Comparison of ENCODE assay signal across 23 mouse cellular contexts in the genomic region with DNA sequence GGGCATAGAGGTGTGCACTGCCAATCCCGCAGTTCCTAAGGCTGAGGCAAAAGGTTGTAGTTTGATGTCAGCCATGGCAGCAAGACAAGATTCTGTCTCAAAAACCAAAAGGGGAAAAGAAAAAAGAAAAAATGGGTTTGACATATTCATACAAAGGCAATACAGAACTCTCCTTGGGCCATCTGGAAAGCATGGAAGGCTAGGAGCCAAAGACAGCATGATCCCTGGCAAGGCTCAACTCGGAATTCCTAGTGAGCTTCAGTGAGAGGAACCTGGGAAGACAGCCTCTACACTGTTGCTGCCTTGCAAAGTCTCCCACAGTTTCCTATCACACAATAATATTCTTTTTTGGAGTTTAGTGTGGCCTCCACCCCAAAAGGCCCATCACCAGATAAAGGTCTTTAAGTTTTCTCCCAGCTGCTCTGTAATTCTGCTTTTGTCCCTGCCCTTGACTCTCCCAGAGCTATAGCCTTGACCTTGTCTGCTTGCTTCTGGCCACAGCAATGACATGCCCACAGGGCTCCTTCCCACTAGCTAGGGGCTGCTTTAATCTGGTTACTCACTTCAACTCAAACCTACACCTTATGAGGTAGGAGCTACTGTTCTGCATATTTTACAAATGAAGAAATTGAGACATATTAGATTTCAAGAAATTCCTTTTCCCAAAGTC. TPM values are rescaled to one million over a fixed set of nuclear protein-coding genes. Genes with fewer than 3 reads are reported as not detected.
DNase-seq lines count a peak whose midpoint lies in the region; ATAC-seq and TF ChIP-seq lines count a peak whose summit lies in the region.
"Had no signal": no experiment of that assay in that cellular context is flagged by ENCODE, and none has a peak within 500 bp of the region (broad histone marks: within the 10 kb centered on the region; RNA-seq: fewer than 3 reads in every experiment).

No protein-coding gene starts in this region.

- no peaks in the 10 kb centered on the region for H3K9me3 ChIP-seq in limb, embryonic 14.5 days (ENCODE audit: control insufficient read depth, low read length)
- no peaks in the 10 kb centered on the region for H3K9me3 ChIP-seq in limb, embryonic 10.5 days (replicated peaks)
- H3K9me3 ChIP-seq: forebrain, embryonic 12.5 days; limb, embryonic 13.5 days; liver, embryonic 15.5 days; megakaryocyte, embryonic 14.5 days; neural tube, embryonic 15.5 days had no signal

- H3K36me3 ChIP-seq in limb, embryonic 14.5 days (ENCODE audit: control insufficient read depth, insufficient read depth, low read length): no peaks in the 10 kb centered on the region
- no peaks in the 10 kb centered on the region for H3K36me3 ChIP-seq in limb, embryonic 10.5 days
- H3K36me3 ChIP-seq: forebrain, embryonic 12.5 days; limb, embryonic 13.5 days; liver, embryonic 15.5 days; neural tube, embryonic 15.5 days had no signal

- H3K9ac ChIP-seq in limb, embryonic 14.5 days (ENCODE audit: low read depth, low read length, severe bottlenecking): no peak overlapping the region
- H3K9ac ChIP-seq: forebrain, embryonic 12.5 days; hindbrain, embryonic 14.5 days; limb, embryonic 13.5 days; liver, embryonic 15.5 days; neural tube, embryonic 15.5 days had no signal

- no peak for TF ChIP-seq POLR2A in limb, embryonic 14.5 days (IDR thresholded peaks at IDR 0.05; ENCODE audit: borderline replicate concordance, extremely low read depth, insufficient read depth, insufficient read length)

- no peak overlapping the region for H3K4me3 ChIP-seq in limb, embryonic 14.5 days (replicated peaks; ENCODE audit: low read length)
- no peak overlapping the region for H3K4me3 ChIP-seq in limb, embryonic 10.5 days
- H3K4me3 ChIP-seq: forebrain, embryonic 12.5 days; heart, adult 2 months; left cerebral cortex, adult 2 months; limb, embryonic 13.5 days; liver, embryonic 15.5 days; megakaryocyte, embryonic 14.5 days; neural tube, embryonic 15.5 days had no signal

- no peak overlapping the region for H3K27ac ChIP-seq in limb, embryonic 14.5 days (replicated peaks; ENCODE audit: low read depth, low read length)
- H3K27ac ChIP-seq in limb, embryonic 10.5 days: no peak overlapping the region
- H3K27ac ChIP-seq: forebrain, embryonic 12.5 days; heart, adult 2 months; hindbrain, embryonic 14.5 days; left cerebral cortex, adult 2 months; limb, embryonic 13.5 days; liver, embryonic 15.5 days; neural tube, embryonic 15.5 days had no signal

- no peak overlapping the region for H3K4me2 ChIP-seq in limb, embryonic 14.5 days (replicated peaks; ENCODE audit: low read depth, low read length, severe bottlenecking)
- H3K4me2 ChIP-seq: forebrain, embryonic 12.5 days; hindbrain, embryonic 14.5 days; limb, embryonic 13.5 days; liver, embryonic 15.5 days; neural tube, embryonic 15.5 days had no signal

- no peaks in the 10 kb centered on the region for H3K27me3 ChIP-seq in limb, embryonic 14.5 days (ENCODE audit: control insufficient read depth, insufficient read depth, low read length)
- no peaks in the 10 kb centered on the region for H3K27me3 ChIP-seq in limb, embryonic 10.5 days (ENCODE audit: low read depth, poor library complexity, severe bottlenecking)
- H3K27me3 ChIP-seq: liver, embryonic 15.5 days; neural tube, embryonic 15.5 days had no signal

- no peaks in the 10 kb centered on the region for H3K4me1 ChIP-seq in limb, embryonic 14.5 days (ENCODE audit: control insufficient read depth, insufficient read depth, low read length)
- H3K4me1 ChIP-seq in limb, embryonic 10.5 days: no peaks in the 10 kb centered on the region
- H3K4me1 ChIP-seq: limb, embryonic 13.5 days; liver, embryonic 15.5 days; megakaryocyte, embryonic 14.5 days; neural tube, embryonic 15.5 days had no signal

- 62% methylated on average over 2 of the region's 2 CpGs for WGBS in limb, embryonic 14.5 days
- WGBS in limb, embryonic 10.5 days: 67% methylated on average over 2 of the region's 2 CpGs

- no peak for ATAC-seq in limb, embryonic 14.5 days (ENCODE audit: low FRiP score, low read depth)
- no peak for ATAC-seq in CD4-positive, CD25-positive, alpha-beta regulatory T cell, adult 4 months
- ATAC-seq: intestine, postnatal 0 days had no signal

- peak; percentile 18 for DNase-seq in limb, embryonic 14.5 days (ENCODE audit: low spot score)
- DNase-seq in limb, embryonic 10.5 days (ENCODE audit: low spot score): no peak
- DNase-seq in Muller cell, postnatal 12 days (ENCODE audit: inconsistent ontology term): peak; percentile 64
- DNase-seq in cerebellum, adult 18-20 months: peak; percentile 50 to 60
- peak; percentile 66 to 68 for DNase-seq in cerebellum, postnatal 36 days
- DNase-seq in natural killer cell, adult 2 months (ENCODE audit: low spot score in 2 of 2): no peak
- DNase-seq: adrenal gland, postnatal 25 days; embryo, embryonic 11 days; gastrocnemius, postnatal 10 days; heart, adult 2 months; kidney, postnatal 14 days; lung, postnatal 14 days; thymus, adult 2 months had no signal

RNA-seq across cellular contexts. Expression of gene Myh13, which starts 23.9 kb away (rescaled TPM):
- 0.03 and 0.10 TPM in 2 replicates for polyA plus RNA-seq in limb, embryonic 14.5 days (2012; rRNA removed)
- 0.21 and 0.46 TPM in 2 replicates for polyA plus RNA-seq in limb, embryonic 14.5 days (2014; fragmentation: Nextera tagmentation; extraction: Ambion mirVana)
- polyA plus RNA-seq in limb, embryonic 10.5 days (2016; fragmentation: Nextera tagmentation; extraction: Ambion mirVana): not detected in 2 replicates
- not detected for polyA plus RNA-seq in CD4-positive, CD25-positive, alpha-beta regulatory T cell, adult 4 months (2017; shearing (Covaris generic))
- polyA plus RNA-seq: C2C12; forebrain, embryonic 12.5 days; heart, adult 2 months; intestine, postnatal 0 days; liver, embryonic 15.5 days had no signal

Comparison
In these comparisons a context has a peak if more than half of its experiments do, and no peak if none do; other contexts are left out.
1. DNase-seq: peak in limb, embryonic 14.5 days (single experiment), Muller cell, postnatal 12 days (single experiment), cerebellum, adult 18-20 months (2 of 2) and cerebellum, postnatal 36 days (2 of 2); none in limb, embryonic 10.5 days (single experiment) and natural killer cell, adult 2 months (0 of 2).